Mouse (Mus musculus): ENCODE results near the gene Dusp15. TPM values are rescaled to one million over a fixed set of nuclear protein-coding genes. Genes with fewer than 3 reads are reported as not detected.

The Dusp15 gene
- polyA plus RNA-seq, 1 experiment from 2014 or later = not detected

GRCm38 (mm10) chr2:152930276-152930675 lies 21.2 kb downstream of the Dusp15 start:
- no peak overlapping the region for H3K4me2 ChIP-seq
- H3K4me1 ChIP-seq (replicated peaks) = peaks cover 14% of the 10 kb centered on the region
- WGBS (ENCODE audit: insufficient replicate concordance) = 48% methylated on average over 2 of the region's 2 CpGs
- H3K4me3 ChIP-seq (replicated peaks) = no peak overlapping the region
- no peak overlapping the region for H3K27ac ChIP-seq
- no peaks in the 10 kb centered on the region for H3K36me3 ChIP-seq
- ATAC-seq (ENCODE audit: low read depth) (no peak), DNase-seq (no peak)
- H3K9me3 ChIP-seq (replicated peaks) = no peaks in the 10 kb centered on the region
- no peak overlapping the region for H3K9ac ChIP-seq
- H3K27me3 ChIP-seq = no peaks in the 10 kb centered on the region; the same call in 1 of the 2 replicates

DNA sequence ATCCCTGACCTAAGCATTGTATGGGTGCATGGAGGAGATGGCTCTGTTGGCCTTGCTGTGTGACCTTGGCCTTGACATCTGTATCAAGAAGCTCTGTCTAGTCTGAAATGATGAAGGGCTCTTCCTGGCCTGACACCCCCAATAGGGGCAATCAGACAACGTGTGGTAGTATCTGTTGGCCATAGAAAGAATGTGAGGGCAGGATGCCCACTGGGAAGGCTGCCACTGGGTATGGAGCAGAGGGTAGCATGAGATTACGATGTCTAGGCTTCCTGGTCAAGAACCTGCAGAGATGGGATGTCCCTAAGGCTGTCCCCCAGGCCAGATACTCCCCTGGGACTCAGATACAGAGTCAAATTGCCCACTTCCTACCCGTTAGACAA lies 22.5 kb downstream of the Dusp15 start:
- Histone ChIP-seq H3K9me3 (replicated peaks) (no peaks in the 10 kb centered on the region), H3K4me1 (replicated peaks) (peaks cover 19% of the 10 kb centered on the region), H3K27ac (no peak overlapping the region), H3K36me3 (no peaks in the 10 kb centered on the region), H3K9ac (no peak overlapping the region), H3K27me3 (no peaks in the 10 kb centered on the region; the same call in 1 of the 2 replicates), H3K4me2 (no peak overlapping the region), H3K4me3 (replicated peaks) (no peak overlapping the region)
- ATAC-seq (ENCODE audit: low read depth) (no peak), DNase-seq (no peak)
- WGBS (ENCODE audit: insufficient replicate concordance) = 36% methylated on average over 3 of the region's 3 CpGs

DNA sequence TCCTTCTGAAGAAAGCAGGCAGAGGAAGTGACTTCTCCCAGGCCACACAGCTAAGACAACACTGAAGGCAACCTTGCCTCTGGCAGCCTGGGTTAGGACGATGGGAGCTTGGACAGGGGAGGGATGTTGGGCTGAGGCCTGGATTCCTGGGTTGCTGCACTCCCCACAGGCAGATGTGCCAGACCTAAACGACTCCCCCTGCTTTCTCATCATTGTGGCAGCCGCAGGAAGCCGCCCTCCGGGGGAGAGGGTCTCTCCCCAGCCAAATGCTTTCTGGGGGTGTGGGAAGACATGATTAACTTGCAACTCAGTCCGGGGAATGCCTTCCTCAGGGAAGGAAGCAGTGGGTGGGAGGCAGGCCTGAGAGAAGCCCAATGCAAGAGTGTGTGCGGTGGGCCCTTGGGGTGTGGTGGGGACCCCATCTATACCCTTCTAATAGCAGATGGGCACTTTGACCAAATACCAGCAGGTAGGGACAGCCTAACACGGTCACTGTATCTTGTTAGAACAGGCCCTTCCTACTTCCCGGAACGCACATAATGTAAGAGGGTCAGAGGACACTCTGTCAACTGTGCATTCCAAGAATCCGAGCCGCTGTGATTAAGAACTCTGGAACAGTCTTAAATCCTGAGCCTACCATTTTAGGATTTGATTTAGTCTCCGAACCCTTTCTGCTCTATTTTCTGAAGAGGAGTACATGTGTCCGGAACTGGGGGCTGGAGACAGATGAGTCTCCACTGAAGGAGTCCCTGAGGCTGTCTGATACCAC lies 23.1 kb downstream of the Dusp15 start:
- peaks cover 19% of the 10 kb centered on the region for H3K4me1 ChIP-seq (replicated peaks)
- H3K27me3 ChIP-seq = no peaks in the 10 kb centered on the region; the same call in 1 of the 2 replicates
- ATAC-seq (ENCODE audit: low read depth) (no peak), DNase-seq (no peak)
- H3K27ac ChIP-seq = no peak overlapping the region
- no peak overlapping the region for H3K4me3 ChIP-seq (replicated peaks)
- WGBS (ENCODE audit: insufficient replicate concordance) = 47% methylated on average over 14 of the region's 14 CpGs
- no peak overlapping the region for H3K4me2 ChIP-seq
- H3K9ac ChIP-seq = no peak overlapping the region
- no peaks in the 10 kb centered on the region for H3K9me3 ChIP-seq (replicated peaks)
- H3K36me3 ChIP-seq = no peaks in the 10 kb centered on the region

DNA sequence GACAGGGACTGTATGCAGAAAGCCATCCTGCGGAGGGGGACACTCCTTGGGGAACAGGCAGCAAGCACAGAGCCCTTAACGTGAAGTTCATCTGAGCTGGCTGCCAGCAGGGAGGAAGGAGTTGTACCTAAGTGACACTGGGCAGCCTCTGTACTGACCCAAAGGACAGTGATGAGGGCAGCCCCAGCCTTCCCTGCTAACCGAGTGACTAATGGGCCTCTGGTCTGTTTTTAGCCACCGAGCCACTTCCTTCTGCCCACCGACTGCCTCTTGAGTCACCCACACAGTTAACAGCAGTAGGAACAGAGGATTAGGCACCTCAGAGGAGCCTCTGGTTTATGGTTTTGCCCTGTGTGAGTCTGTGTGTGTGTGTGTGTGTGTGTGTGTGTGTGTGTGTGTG lies 24.1 kb downstream of the Dusp15 start:
- Histone ChIP-seq H3K9ac (no peak overlapping the region), H3K36me3 (no peaks in the 10 kb centered on the region), H3K9me3 (replicated peaks) (no peaks in the 10 kb centered on the region), H3K27me3 (no peaks in the 10 kb centered on the region; the same call in 1 of the 2 replicates), H3K4me3 (replicated peaks) (no peak overlapping the region), H3K4me2 (no peak overlapping the region), H3K4me1 (replicated peaks) (peaks cover 19% of the 10 kb centered on the region), H3K27ac (no peak overlapping the region)
- ATAC-seq (ENCODE audit: low read depth) (no peak), DNase-seq (no peak)
- WGBS (ENCODE audit: insufficient replicate concordance) = 14% methylated on average over 5 of the region's 5 CpGs

DNA sequence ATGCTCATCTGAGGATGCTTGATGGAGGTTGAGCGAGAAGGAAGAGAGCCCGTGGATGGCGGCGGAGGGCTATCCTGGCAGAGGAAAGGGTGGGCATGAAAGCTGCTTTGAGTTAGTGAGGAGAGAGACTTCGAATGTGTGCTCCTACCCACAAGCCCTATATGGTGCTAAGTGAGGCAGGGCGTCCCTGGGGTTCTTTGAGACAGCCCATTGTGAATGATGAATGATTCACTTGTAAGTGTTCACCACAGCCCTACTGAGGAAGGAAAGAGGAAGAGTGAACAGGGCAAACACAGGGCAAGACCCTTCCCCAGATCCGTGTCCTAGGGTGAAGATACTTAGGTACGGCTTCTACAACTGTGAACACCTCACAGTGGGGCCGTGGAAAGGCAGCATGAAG lies 24.6 kb downstream of the Dusp15 start:
- whole genome bisulfite sequencing (ENCODE audit: insufficient replicate concordance) = 34% methylated on average over 9 of the region's 9 CpGs
- no peak overlapping the region for H3K9ac ChIP-seq

GRCm38 (mm10) chr2:152925189-152925872 lies 26.2 kb downstream of the Dusp15 start:
- H3K36me3 ChIP-seq = no peaks in the 10 kb centered on the region
- DNase-seq = no peak
- no peaks in the 10 kb centered on the region; the same call in 1 of the 2 replicates for H3K27me3 ChIP-seq
- no peak overlapping the region for H3K4me3 ChIP-seq (replicated peaks)
- H3K4me2 ChIP-seq = no peak overlapping the region
- ATAC-seq (ENCODE audit: low read depth) = peak; percentile 57
- H3K9ac ChIP-seq = no peak overlapping the region
- peaks cover 19% of the 10 kb centered on the region for H3K4me1 ChIP-seq (replicated peaks)
- H3K9me3 ChIP-seq (replicated peaks) = no peaks in the 10 kb centered on the region
- WGBS (ENCODE audit: insufficient replicate concordance) = 37% methylated on average over 11 of the region's 11 CpGs
- no peak overlapping the region for H3K27ac ChIP-seq

More for the DNA sequence above, 24.6 kb downstream of the Dusp15 start:
- no peak overlapping the region for H3K4me3 ChIP-seq (replicated peaks)
- no peak for ATAC-seq (ENCODE audit: low read depth)
- no peaks in the 10 kb centered on the region for H3K9me3 ChIP-seq (replicated peaks)
- DNase-seq = no peak
- no peaks in the 10 kb centered on the region; the same call in 1 of the 2 replicates for H3K27me3 ChIP-seq
- H3K4me2 ChIP-seq = no peak overlapping the region
- H3K27ac ChIP-seq = no peak overlapping the region
- H3K36me3 ChIP-seq = no peaks in the 10 kb centered on the region
- peaks cover 19% of the 10 kb centered on the region for H3K4me1 ChIP-seq (replicated peaks)

- Histone ChIP-seq H3K4me1 (replicated peaks) (peaks cover 19% of the 10 kb centered on the region), H3K4me2 (no peak overlapping the region), H3K9me3 (replicated peaks) (no peaks in the 10 kb centered on the region), H3K27ac (no peak overlapping the region), H3K4me3 (replicated peaks) (no peak overlapping the region), H3K27me3 (no peaks in the 10 kb centered on the region; the same call in 1 of the 2 replicates), H3K36me3 (no peaks in the 10 kb centered on the region), H3K9ac (no peak overlapping the region)
- no peak for DNase-seq
- no peak for ATAC-seq (ENCODE audit: low read depth)
- WGBS (ENCODE audit: insufficient replicate concordance) = 40% methylated on average over 5 of the region's 5 CpGs
Observed at GRCm38 (mm10) chr2:152924543-152924942, 27.0 kb downstream of the Dusp15 start.

GRCm38 (mm10) chr2:152924128-152924527 lies 27.4 kb downstream of the Dusp15 start:
- DNase-seq = no peak
- H3K4me1 ChIP-seq (replicated peaks) = peaks cover 19% of the 10 kb centered on the region
- H3K4me3 ChIP-seq (replicated peaks) = no peak overlapping the region
- WGBS (ENCODE audit: insufficient replicate concordance) = 47% methylated on average over 8 of the region's 8 CpGs
- ATAC-seq (ENCODE audit: low read depth) = no peak
- no peaks in the 10 kb centered on the region for H3K9me3 ChIP-seq (replicated peaks)
- no peaks in the 10 kb centered on the region; the same call in 1 of the 2 replicates for H3K27me3 ChIP-seq
- no peak overlapping the region for H3K27ac ChIP-seq
- H3K4me2 ChIP-seq = no peak overlapping the region
- H3K9ac ChIP-seq = no peak overlapping the region
- no peaks in the 10 kb centered on the region for H3K36me3 ChIP-seq

DNA sequence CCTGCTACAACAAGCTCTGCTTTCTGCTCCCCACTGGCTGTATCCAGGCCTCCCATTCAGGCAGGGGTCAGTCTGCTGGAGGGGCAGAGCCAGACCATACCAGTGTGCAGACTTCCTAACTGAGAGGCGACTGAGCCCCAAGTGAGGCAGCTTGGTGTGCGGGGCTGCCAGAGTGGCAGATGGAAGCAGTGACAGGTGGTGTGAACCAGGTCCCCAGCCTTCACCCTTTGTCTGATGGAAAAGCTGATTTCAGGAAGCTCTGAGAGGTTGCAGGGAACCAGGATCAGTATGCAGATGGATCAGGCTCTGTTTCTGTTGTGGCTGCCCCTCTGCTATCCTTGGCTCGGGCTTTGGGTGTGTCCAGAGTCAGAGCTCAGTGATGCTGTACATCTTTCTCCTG lies 27.9 kb downstream of the Dusp15 start:
- no peaks in the 10 kb centered on the region for H3K36me3 ChIP-seq
- 55% methylated on average over 3 of the region's 3 CpGs for WGBS (ENCODE audit: insufficient replicate concordance)
- H3K27ac ChIP-seq = no peak overlapping the region
- DNase-seq (no peak), ATAC-seq (ENCODE audit: low read depth) (no peak)
- no peak overlapping the region for H3K9ac ChIP-seq
- peaks cover 19% of the 10 kb centered on the region for H3K4me1 ChIP-seq (replicated peaks)
- no peak overlapping the region for H3K4me2 ChIP-seq
- H3K4me3 ChIP-seq (replicated peaks) = no peak overlapping the region
- H3K9me3 ChIP-seq (replicated peaks) = no peaks in the 10 kb centered on the region
- H3K27me3 ChIP-seq = no peaks in the 10 kb centered on the region; the same call in 1 of the 2 replicates

- no peak overlapping the region for H3K4me2 ChIP-seq
- 47% methylated on average over 7 of the region's 7 CpGs for WGBS (ENCODE audit: insufficient replicate concordance)
- no peaks in the 10 kb centered on the region for H3K36me3 ChIP-seq
- peaks cover 18% of the 10 kb centered on the region; the same call in 1 of the 2 replicates for H3K4me1 ChIP-seq (replicated peaks)
- no peaks in the 10 kb centered on the region; the same call in 1 of the 2 replicates for H3K27me3 ChIP-seq
- no peak overlapping the region for H3K27ac ChIP-seq
- H3K9me3 ChIP-seq (replicated peaks) = no peaks in the 10 kb centered on the region
- no peak overlapping the region for H3K9ac ChIP-seq
- DNase-seq (no peak), ATAC-seq (ENCODE audit: low read depth) (no peak)
- H3K4me3 ChIP-seq (replicated peaks) = no peak overlapping the region
Observed at GRCm38 (mm10) chr2:152922376-152922775, 29.1 kb downstream of the Dusp15 start.

DNA sequence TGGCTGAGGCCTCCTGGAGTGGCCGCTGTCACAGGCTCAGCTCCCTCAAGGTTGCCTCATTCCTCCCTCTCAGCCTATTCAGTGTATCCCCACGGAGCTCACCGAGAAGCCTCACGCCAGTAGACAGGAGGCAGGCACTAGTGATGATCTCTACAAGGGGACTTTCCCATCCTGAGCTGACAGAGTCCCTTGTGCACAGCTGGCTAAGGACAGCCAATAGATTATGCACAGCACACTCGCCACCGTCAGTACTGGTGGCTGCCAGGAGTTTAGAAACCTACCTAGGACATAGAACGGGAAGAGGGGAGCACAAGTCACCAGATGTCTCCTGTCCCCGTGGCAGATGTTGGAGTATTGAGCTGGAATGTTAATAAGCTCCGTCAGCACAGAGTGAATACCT lies 33.8 kb downstream of the Dusp15 start:
- Histone ChIP-seq H3K9ac (no peak overlapping the region), H3K4me2 (no peak overlapping the region), H3K27me3 (peaks cover 20% of the 10 kb centered on the region), H3K4me1 (replicated peaks) (peaks cover 12% of the 10 kb centered on the region), H3K36me3 (no peaks in the 10 kb centered on the region), H3K27ac (no peak overlapping the region), H3K9me3 (replicated peaks) (no peaks in the 10 kb centered on the region), H3K4me3 (replicated peaks) (no peak overlapping the region)
- ATAC-seq (ENCODE audit: low read depth) (no peak), DNase-seq (no peak)
- WGBS (ENCODE audit: insufficient replicate concordance) = 62% methylated on average over 9 of the region's 9 CpGs

All from liver, embryonic 13.5 days (tissue).